Mouse (Mus musculus) liver, embryonic 11.5 days (tissue): Measurements from ENCODE around the gene Sytl4. TPM values are rescaled to one million over a fixed set of nuclear protein-coding genes. Genes with fewer than 3 reads are reported as not detected.

Source experiments
- ATAC-seq: fragments of 200-750 bp; cut with Nextera tagmentation; replicated peaks from 2 replicates; pipeline ENCODE4 v1.8.0; 2017; ENCODE audit warnings: moderate number of reproducible peaks, mild to moderate bottlenecking, moderate TSS enrichment, moderate library complexity; ENCODE audit not compliant: low FRiP score
- DNase-seq: peaks from one replicate; pipeline ENCODE4 v3.0.0-alpha.2; 2017; ENCODE audit warnings: low spot score
- H3K27ac ChIP-seq: fragments of 300-500 bp; sonication (generic); 2 replicates; pipeline ENCODE4 v1.5.1; 2014; ENCODE audit warnings: mild to moderate bottlenecking, low read depth, low read length, control low read depth
- H3K27me3 ChIP-seq: fragments of 300-500 bp; sonication (generic); replicated peaks from 2 replicates; pipeline ENCODE4 v1.6.1; 2014; ENCODE audit warnings: low read length, mixed read lengths; ENCODE audit not compliant: control insufficient read depth, insufficient read depth
- H3K36me3 ChIP-seq: fragments of 300-500 bp; sonication (generic); 2 replicates; pipeline ENCODE4 v1.6.1; 2014; ENCODE audit warnings: mild to moderate bottlenecking, low read length, moderate library complexity, mixed read lengths; ENCODE audit not compliant: control insufficient read depth, insufficient read depth
- H3K4me1 ChIP-seq: fragments of 300-500 bp; sonication (generic); replicated peaks from 2 replicates; pipeline ENCODE4 v1.6.1; 2014; ENCODE audit warnings: low read length, mixed read lengths; ENCODE audit not compliant: control insufficient read depth, insufficient read depth
- H3K4me2 ChIP-seq: fragments of 300-500 bp; sonication (generic); 2 replicates; pipeline ENCODE4 v1.6.1; 2014; ENCODE audit warnings: mild to moderate bottlenecking, control low read depth, moderate library complexity
- H3K4me3 ChIP-seq: fragments of 300-500 bp; sonication (generic); 2 replicates; pipeline ENCODE4 v1.5.1; 2014; ENCODE audit warnings: low read depth, low read length, control low read depth
- H3K9ac ChIP-seq: fragments of 300-500 bp; sonication (generic); 2 replicates; pipeline ENCODE4 v1.6.1; 2014; ENCODE audit warnings: low read depth, low read length, control low read depth
- H3K9me3 ChIP-seq: fragments of 300-500 bp; sonication (generic); 2 replicates; pipeline ENCODE4 v1.6.1; 2016; ENCODE audit warnings: low read length, inconsistent platforms, mixed read lengths; ENCODE audit not compliant: control insufficient read depth
- WGBS: fragments of 180-500 bp; shearing (Covaris S2); extraction: QIAGEN DNeasy Blood & Tissue Kit; methylation state at CpG from one replicate; pipeline ENCODE4 v1.1.7; 2014; 5-methylcytosine and 5-hydroxymethylcytosine counted together
- polyA plus RNA-seq: library from polyadenylated mRNA; unstranded; fragments of >200 nt; fragmentation: Nextera tagmentation; extraction: Ambion mirVana; gene quantifications from 2 replicates; pipeline ENCODE4 v1.2.1, GENCODE M21; 2014

Gene Sytl4
- polyA plus RNA-seq, 1 experiment from 2014 or later = 1.8 TPM

- Histone ChIP-seq H3K27me3 (no peaks in the 10 kb centered on the region; the same call in 1 of the 2 replicates), H3K27ac (no peak overlapping the region), H3K9ac (no peak overlapping the region), H3K9me3 (no peaks in the 10 kb centered on the region), H3K4me2 (no peak overlapping the region), H3K4me1 (no peaks in the 10 kb centered on the region), H3K4me3 (no peak overlapping the region), H3K36me3 (no peaks in the 10 kb centered on the region)
- DNase-seq (no peak), ATAC-seq (peak; percentile 53; the same call in 1 of the 2 replicates)
- 74% methylated on average over 4 of the region's 4 CpGs for WGBS
These were observed 44.9 kb downstream of the Sytl4 start for GRCm38 (mm10) chrX:133936605-133937225.

- Histone ChIP-seq H3K4me3 (no peak overlapping the region), H3K9me3 (no peaks in the 10 kb centered on the region), H3K4me1 (no peaks in the 10 kb centered on the region), H3K27me3 (peaks cover 3% of the 10 kb centered on the region; the same call in 1 of the 2 replicates), H3K9ac (no peak overlapping the region), H3K27ac (no peak overlapping the region), H3K4me2 (no peak overlapping the region), H3K36me3 (no peaks in the 10 kb centered on the region)
- no peak for ATAC-seq
- DNase-seq = no peak
- WGBS = 61% methylated on average over 12 of the region's 12 CpGs
These were observed 50.2 kb downstream of the Sytl4 start for GRCm38 (mm10) chrX:133931302-133932013.

- Histone ChIP-seq H3K4me3 (no peak overlapping the region), H3K4me1 (no peaks in the 10 kb centered on the region), H3K9ac (no peak overlapping the region), H3K27me3 (peaks cover 3% of the 10 kb centered on the region; the same call in 1 of the 2 replicates), H3K27ac (no peak overlapping the region), H3K36me3 (no peaks in the 10 kb centered on the region), H3K9me3 (no peaks in the 10 kb centered on the region), H3K4me2 (no peak overlapping the region)
- ATAC-seq = no peak
- no peak for DNase-seq
- 70% methylated on average over 5 of the region's 5 CpGs for WGBS
These were observed 54.9 kb downstream of the Sytl4 start for GRCm38 (mm10) chrX:133926760-133927159.

- H3K9ac ChIP-seq = no peak overlapping the region
- ATAC-seq (no peak), DNase-seq (no peak)
- no peak overlapping the region for H3K27ac ChIP-seq
- no peak overlapping the region for H3K4me3 ChIP-seq
- H3K9me3 ChIP-seq = no peaks in the 10 kb centered on the region
- no peaks in the 10 kb centered on the region; the same call in 1 of the 2 replicates for H3K27me3 ChIP-seq
- 51% methylated on average over 4 of the region's 4 CpGs for WGBS
- no peaks in the 10 kb centered on the region for H3K4me1 ChIP-seq
- no peaks in the 10 kb centered on the region for H3K36me3 ChIP-seq
- H3K4me2 ChIP-seq = no peak overlapping the region
These were observed 60.4 kb downstream of the Sytl4 start for GRCm38 (mm10) chrX:133921187-133921586.

- Histone ChIP-seq H3K9ac (no peak overlapping the region), H3K27ac (no peak overlapping the region), H3K36me3 (no peaks in the 10 kb centered on the region), H3K9me3 (no peaks in the 10 kb centered on the region), H3K27me3 (peaks cover 3% of the 10 kb centered on the region), H3K4me2 (no peak overlapping the region), H3K4me1 (no peaks in the 10 kb centered on the region), H3K4me3 (no peak overlapping the region)
- no peak; the same call in 1 of the 2 replicates for ATAC-seq
- DNase-seq = no peak
- 53% methylated on average over 7 of the region's 7 CpGs for WGBS
These were observed 67.4 kb downstream of the Sytl4 start for GRCm38 (mm10) chrX:133914219-133914618.

GRCm38 (mm10) chrX:133913006-133913405, 68.6 kb downstream of the Sytl4 start:
- peaks cover 3% of the 10 kb centered on the region for H3K27me3 ChIP-seq

GRCm38 (mm10) chrX:133911397-133912103, 70.1 kb downstream of the Sytl4 start:
- no peak overlapping the region for H3K9ac ChIP-seq
- no peak overlapping the region for H3K4me2 ChIP-seq
- no peaks in the 10 kb centered on the region for H3K36me3 ChIP-seq
- no peak overlapping the region for H3K4me3 ChIP-seq
- H3K4me1 ChIP-seq = no peaks in the 10 kb centered on the region
- peaks cover 3% of the 10 kb centered on the region for H3K27me3 ChIP-seq
- H3K27ac ChIP-seq = no peak overlapping the region
- ATAC-seq (no peak), DNase-seq (no peak)
- 40% methylated on average over 10 of the region's 10 CpGs for WGBS
- no peaks in the 10 kb centered on the region for H3K9me3 ChIP-seq

More at GRCm38 (mm10) chrX:133913006-133913405, 68.6 kb downstream of the Sytl4 start:
- DNase-seq = no peak
- no peak for ATAC-seq
- H3K9me3 ChIP-seq = no peaks in the 10 kb centered on the region
- no peak overlapping the region for H3K4me2 ChIP-seq
- no peak overlapping the region for H3K4me3 ChIP-seq
- no peaks in the 10 kb centered on the region for H3K4me1 ChIP-seq
- no peak overlapping the region for H3K9ac ChIP-seq
- no peaks in the 10 kb centered on the region for H3K36me3 ChIP-seq
- H3K27ac ChIP-seq = no peak overlapping the region
- WGBS = 64% methylated on average over 3 of the region's 3 CpGs

- Histone ChIP-seq H3K36me3 (no peaks in the 10 kb centered on the region), H3K27ac (no peak within 1 kb of the TSS), H3K4me3 (no peak within 1 kb of the TSS), H3K9me3 (no peaks in the 10 kb centered on the region), H3K9ac (no peak within 1 kb of the TSS), H3K4me1 (no peaks in the 10 kb centered on the region), H3K27me3 (peaks cover 3% of the 10 kb centered on the region), H3K4me2 (no peak within 1 kb of the TSS)
- 30% methylated on average over 3 of the region's 3 CpGs for WGBS
- ATAC-seq (no peak), DNase-seq (no peak)
These were observed 73.4 kb downstream of the Sytl4 start, which contains the start of gene Srpx2 for GRCm38 (mm10) chrX:133908261-133908660. Gene Srpx2, plus strand, starts transcription at chrX:133908426.
